Mouse (Mus musculus) CD4-positive, CD25-positive, alpha-beta regulatory T cell, adult 2 months (primary cell): ENCODE results near the gene Klhl31.

Experiments used
- DNase-seq: peaks from one replicate; pipeline ENCODE4 v3.0.0-alpha.2; 2012; ENCODE audit warnings: low read depth, low spot score

Gene Klhl31

DNA sequence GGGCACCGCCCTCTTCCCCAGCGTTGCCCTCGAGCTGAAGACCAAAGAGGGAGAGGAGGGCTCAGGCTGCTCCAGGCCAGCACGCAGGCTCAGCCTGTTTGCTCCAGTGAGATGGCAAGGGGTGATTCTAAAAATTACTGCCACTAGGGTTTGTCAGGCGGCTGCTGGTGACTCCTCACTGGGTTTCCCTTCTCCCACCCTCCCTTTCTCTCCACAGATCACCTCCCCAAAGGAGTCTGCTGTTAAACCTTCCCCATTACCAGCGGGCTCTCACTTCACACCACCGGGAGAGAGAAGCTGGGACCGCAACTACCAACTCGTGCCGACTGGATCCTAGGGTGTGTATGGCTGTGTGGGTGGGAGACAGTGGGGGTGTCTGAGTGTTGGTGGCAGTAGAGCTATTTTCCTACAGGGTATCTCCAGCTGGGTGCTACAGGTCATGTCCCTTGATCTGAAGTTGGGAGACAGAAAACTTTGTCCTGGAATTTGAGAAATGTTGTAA is at the start of gene Klhl31:
Klhl31 (plus strand) TSS at position 51 of the 502 bp plus-strand sequence.
- no peak for DNase-seq

DNA sequence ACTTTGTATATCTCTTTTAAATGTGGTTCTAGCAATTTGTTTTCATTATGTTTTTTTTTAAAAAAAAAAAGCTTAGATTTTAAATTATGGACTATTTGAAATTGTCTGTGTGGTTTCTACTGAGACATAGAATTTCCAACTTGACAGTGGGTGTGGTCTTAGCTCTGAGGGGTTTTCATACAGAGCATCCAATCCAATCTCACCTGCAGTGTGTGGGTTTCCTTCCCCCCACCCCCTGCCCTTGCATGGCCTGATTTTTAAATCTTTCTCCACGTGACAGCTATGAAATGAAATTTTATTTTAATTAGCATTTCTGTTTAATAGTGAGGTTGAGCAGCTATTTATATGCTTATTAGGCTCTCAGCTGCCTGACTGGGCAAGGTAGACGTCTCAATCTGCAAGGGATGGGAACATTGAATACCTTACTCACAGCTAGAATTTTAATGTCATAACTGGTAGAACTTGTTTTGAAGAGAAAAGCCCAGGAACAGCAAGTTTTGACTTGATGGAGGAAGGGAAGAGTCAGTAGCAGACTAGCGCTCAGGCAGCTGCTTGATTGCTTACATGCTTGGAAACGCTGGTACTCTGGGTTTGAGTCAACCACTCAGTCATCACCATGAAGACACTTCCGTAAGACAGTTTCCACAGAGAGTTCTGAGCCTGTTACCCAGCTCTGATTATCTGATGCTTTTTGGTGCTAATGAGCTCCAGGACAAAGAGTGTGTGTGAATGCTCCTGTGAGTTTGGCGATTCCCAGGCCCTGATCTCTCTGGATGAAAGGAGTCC is 49.3 kb upstream of the Klhl31 start:
- DNase-seq, result peak; percentile 27

DNA sequence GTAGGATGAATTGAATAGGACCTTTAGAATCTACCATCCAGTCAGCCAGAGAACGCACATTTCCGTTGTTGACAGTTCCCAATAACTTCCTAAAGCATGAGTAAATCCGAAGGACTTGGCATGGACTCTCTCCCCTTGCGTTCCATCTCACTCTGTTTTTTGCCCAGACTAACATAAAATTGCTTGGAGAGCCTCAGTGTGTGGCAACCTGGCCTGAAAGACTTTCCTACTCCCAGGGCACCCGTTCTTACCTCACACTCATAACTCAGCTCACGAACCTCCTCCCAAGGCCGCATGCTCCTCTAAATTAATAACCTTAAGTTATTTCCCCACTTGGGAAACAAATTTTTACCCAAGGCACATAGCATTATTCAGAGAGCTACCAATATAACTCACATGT is 48.7 kb upstream of the Klhl31 start:
- DNase-seq, result no peak

DNA sequence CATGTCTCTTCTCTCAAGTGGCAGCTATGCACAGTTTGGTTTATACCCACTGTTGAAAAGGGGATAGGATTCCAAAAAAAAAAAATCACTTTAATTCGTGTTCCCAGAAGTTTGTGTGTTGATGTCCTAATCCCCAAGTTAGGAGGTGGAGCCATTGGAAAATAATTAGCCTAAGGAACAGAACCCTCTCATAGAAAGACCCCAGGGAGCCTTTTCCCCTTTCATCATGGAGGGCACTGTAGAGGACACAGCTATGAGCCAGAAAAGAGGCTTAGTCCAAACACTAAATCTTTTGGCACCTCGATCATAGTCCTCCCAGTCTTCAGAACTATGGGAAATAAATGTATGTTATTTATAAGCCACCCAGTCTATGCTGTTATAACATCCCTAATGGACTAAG is 46.8 kb upstream of the Klhl31 start:
- DNase-seq, result no peak

DNA sequence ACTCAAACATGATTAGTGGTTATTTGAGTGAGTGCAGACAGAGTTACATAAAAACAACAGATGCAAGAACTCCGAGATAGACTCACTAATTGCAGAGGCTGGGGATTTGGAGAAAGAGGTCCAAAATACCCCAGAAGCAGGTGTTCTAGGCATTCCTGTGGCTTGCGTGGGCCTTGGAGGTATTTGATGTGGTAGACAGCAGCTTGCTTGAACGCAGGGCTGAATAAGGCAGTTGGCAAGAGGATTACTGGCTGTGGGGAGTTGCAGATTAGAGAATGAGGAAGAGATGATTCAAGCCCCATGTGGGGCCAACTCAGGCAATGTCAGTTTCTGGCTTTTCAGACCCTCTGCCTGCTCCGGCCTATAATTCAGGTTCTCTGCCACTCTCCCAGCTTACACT is 43.9 kb upstream of the Klhl31 start:
- peak; percentile 12 for DNase-seq

DNA sequence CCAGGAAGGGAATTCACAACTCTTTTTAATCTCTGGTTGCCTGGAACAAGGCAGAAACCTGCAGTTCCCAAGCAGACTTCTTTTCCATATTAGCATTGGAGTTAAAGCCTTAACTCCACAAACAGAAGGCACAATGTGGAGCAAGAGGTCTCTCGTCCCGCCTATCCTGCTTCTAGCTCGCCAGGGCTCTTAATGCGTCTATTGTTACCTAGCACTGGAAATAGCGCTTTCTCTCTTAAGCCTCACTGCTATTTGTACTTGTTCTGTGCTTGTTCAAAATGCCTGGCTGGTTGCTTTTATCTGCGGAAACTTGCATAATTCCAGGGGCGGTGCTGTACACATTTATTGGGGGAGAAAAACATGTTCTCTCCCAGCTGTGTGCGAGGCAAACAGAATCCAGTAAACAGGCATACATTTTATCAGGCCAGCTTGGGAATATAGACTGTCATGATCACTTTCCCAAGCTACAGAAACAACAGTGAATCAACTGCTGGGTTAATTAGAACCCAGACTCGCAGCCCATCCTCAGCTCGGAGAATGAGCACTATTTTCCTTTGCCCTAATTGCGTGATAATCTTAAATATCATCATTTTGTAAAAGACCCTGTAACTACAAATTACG is 41.2 kb upstream of the Klhl31 start:
- no peak for DNase-seq

DNA sequence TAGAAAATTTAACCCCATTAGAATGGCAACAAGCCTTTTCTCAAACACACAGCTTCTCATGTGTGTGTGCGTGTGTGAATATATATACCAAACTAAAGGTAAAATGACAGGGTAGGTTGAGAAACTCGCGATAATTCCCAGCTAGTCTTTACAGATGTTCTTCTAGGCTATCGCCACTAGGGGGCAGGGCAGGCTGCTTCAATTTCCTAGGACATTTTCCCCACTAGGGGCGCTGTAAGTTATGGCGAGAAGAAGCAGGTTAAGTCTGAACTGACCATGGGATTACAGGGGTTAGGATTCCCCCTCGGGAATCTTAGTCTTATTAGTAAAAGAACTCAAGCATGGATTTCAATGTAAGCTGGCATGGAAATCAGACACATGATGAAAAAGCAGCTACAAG is 39.9 kb upstream of the Klhl31 start:
- peak; percentile 86 for DNase-seq

DNA sequence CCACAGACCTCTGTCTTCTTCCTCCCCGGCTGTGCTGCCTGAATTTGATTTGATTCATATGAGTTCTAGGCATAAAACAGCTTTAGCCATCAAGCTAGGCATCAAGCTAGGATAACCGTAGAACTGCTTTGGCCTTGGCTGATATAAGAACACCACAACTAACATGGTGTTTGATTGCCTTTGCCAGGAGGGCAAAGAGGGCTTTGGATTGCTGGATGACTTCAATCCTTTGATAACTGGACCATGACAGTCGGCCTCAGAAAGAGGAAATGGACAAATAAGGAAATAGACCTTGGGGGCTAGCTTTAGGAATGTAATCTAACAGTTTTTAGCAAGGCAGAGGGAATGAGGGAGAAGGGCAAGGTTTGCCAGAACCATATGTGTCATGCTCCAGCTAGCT is 37.7 kb upstream of the Klhl31 start:
- DNase-seq, result no peak

DNA sequence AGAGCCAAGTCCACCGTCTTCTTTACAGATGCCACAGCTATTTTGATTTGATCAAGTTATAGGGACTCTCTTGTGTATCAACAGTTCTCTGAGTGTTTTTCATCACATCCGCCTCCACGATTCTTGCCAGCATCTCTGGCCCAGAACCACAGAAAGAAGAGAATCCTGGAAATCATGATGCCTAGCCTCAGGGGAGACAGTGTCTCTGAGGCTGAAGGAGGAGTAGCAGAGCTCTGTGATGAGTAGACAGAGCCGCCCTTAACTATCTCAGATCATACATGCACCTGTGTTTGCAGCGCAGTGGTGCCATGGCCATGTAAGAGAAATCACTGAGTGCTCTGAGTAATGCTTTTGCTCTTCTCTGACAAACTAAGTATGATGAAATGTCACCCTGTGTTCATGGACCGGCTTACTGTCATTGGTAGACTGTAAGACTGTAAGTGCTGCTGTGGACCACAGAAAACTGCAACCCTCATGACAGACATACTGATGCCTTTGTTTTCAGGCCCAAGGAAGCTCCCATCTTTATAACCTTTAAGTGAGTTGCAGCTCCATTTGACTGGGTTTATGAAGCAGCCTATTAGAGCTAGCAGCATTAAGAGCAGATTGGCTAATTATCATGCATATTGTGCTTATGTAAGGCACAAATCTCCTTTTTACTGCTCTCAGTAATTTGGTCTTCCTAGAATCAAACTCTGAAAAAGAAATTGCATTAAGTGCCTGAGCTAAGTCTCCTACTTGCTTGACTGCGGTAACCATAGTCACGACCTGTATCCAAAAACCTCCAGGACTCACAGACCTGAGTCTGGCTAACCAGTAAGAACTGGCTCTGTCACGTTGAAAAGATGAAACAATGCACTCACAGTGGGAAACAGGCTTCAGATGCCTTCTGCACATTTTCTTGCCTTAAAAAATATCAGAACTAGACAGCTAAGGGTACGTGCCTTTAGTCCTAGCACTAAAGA is 33.7 kb upstream of the Klhl31 start:
- no peak for DNase-seq

DNA sequence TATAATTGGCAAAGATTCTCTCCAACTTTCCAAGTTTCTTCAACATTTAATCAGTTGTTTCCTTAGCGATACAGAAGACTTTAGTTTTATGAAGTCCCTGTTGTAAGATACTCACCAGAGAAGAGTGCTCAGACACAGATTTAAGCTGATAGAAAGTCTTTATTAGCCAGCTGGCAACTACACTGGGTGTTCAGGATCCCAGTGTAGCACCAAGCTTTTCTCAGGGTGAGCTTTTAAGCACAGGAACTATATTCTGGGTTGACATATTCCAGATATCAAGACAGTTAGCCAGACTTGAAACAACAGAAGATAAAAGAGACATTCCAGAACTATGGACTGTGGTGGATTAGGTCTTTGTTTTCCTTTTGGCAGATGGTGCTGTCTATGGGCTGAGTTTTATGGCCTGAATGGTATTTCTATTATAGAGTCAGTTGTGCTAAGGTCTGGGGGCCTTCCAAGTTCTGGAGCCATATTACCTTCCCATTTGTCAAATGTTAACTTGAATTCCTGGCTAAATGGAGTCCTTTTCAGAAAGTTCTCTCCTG is 32.3 kb upstream of the Klhl31 start:
- no peak for DNase-seq

DNA sequence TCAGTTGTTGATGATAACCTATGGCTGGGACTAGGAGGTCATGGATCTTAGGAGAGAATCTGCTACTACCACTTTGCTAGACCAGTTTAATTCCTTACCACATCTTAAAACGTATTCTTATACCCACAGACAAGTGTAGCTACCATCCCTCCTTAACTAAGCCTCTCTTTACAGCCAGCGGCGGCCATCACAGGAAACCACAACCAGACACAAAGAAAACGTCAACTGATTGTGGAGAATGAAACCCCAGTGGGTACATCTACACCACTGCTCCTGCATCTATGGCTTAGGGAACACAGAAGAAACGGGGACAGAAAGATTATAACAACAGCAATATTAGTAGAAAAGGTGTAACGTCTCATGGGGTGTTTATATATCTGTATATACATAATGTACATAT is 29.0 kb upstream of the Klhl31 start:
- DNase-seq, result peak; percentile 30

DNA sequence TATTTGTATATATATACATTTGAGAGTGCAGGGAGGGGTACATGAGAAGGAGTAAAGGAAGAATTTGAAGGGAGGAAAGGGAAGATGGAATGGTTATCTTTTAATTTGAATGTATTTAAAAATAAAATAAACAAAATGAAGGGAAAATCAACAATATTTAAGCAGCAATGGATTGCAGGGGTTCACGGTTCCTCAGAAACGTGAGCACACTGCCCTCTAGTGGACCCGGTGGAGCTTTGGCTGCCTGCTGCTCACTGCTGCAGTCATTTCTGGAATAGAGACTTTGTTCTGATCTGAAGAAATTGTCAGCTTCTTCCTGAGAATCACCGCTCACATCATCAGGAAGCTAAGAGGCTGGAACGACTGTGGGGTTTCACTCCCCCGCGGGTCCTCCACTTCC is 28.5 kb upstream of the Klhl31 start:
- DNase-seq, result peak; percentile 76

DNA sequence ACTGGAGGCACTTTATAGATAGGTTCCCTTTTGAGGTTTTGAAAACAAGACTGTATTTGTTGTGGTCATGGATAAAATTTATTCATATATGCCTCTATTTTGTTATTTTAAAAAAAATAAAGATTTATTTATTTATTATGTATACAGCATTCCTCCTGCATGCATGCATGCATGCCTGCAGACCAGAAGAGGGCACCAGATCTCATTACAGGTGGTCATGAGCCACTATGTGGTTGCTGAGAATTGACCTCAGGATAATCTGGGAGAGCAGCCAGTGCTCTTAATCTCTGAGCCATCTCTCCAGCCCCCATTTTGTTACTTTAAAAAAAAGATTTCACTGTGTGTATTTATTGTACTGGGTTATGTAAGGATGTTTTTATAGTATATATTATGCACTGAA is 25.5 kb upstream of the Klhl31 start:
- DNase-seq, result peak; percentile 12

DNA sequence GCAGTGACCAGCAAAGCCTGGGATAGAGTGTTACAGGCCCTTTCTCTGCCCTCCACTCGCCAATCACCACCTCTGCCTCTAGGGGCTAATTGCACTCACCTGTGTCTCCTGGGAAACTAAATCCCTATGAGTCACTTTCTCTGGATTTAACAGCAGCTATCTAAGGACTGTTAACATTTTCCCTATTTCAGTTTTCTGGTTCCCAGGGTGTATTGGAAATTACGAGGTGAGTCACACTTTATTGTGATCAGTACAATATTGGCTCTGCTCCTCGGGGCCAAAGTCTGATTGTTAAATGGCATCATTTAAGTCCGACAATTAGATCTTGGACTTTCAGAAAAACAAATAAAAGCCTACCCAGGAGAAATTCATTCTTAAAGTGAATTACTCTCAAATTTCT is 24.0 kb upstream of the Klhl31 start:
- DNase-seq, result no peak

DNA sequence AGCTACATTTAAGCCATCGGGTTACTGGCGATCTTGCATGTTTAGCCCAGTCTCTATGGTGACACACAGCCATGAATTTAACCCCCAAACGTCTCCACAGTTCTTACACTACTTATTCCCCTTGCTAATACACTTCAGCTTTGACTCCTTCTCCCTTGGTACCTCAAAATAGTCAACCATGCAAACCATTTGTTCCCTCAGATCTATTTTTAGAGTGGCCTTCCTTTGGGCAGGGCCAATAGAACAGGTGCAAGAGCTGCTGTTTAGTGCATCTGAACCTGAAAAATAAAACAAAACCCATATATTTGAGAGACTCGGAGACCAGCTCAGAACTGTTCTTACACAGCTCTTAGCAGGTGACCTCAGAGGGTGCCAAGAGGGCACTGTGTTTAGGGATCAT is 20.4 kb upstream of the Klhl31 start:
- DNase-seq, result no peak

DNA sequence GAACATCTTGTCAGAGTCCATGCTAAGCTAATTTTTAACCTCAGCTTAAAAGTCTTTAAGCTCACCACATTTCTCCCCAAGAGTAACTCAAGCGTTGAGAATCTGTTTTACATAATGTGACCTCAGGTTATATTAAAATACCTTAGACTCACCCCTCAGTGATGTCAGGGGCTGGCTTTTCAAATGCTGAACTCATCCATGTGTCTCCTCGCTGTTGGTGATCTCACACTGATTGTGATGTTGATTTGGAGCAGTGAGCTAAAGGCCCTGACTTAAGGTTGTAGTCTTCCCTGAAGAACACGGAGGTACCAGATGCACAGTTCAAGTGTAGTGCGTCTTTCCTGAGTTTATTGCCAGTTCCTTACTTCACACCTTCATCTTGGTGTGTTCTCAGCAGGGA is 19.5 kb upstream of the Klhl31 start:
- no peak for DNase-seq

DNA sequence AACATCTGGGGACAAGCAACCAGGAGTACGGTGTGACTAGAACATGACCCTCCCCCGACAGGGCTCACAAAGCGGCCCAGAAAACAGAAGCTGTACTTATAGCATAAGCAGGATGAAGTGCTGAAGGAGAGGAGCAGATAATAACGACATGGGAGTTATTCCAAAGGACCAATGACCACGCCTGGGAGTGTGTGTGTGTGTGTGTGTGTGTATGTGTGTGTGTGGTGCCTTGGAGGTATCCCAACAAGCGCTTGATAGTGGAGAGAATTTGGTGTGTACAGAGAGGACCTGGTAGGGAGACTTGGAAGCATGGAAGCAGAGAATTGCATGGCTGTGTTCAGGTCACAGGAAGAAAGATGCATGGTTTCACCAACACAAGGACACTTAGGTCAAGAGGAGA is 18.5 kb upstream of the Klhl31 start:
- no peak for DNase-seq

DNA sequence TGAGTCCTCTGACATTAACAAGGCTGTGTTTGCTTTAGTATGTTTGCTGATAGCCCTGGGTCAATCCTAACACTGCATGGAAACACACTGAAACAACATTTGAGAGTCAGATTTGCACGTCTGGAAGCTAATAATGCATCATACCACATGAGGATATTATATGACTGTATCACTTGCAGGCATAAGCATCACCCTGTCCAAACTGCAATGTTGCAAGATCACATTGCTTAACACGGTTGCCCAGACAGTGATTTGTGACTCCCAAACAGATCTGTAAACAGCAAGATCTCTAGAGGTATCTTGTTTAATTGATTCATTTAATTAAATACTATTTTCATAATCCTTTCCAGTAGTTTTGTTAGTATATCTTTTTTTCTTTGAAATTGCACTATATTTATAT is 17.9 kb upstream of the Klhl31 start:
- DNase-seq, result no peak

DNA sequence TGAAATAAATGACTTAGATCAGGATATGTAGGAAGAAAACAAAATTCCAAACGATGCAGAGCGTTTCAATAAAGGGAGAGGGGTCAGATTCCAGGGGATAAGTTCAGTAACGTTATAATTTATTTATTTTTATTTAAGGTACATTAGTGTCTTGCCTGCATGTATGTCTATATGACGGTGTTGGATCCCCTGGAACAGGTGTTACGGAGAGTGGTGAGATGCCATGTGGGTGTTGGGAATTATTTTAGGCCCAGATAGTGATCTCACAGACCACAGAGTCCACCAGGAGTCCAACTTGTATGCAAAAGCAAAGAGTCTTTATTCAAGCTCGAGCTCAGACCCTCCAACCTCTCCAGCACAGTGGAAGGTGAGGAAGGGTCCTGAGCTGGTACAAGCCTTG is 16.2 kb upstream of the Klhl31 start:
- no peak for DNase-seq

DNA sequence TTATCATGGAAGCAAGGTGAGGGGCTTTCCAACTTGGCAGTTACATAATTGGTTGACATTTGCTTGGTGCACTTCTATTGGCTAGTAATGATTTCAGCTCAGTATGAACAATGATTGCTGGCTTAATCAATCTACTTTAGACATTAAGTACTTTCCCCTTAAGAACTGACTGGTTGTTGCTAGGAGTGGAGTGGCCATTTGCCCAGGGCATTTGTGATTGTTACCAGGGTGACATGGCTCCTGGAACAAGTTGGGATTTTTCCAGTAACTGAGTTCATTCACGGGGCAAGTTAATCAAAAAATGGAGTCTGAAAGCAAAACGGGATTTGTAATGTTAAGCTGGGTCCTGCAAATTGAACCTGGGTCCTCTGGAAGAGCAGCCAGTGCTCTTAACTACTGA is 15.8 kb upstream of the Klhl31 start:
- DNase-seq, result no peak

DNA sequence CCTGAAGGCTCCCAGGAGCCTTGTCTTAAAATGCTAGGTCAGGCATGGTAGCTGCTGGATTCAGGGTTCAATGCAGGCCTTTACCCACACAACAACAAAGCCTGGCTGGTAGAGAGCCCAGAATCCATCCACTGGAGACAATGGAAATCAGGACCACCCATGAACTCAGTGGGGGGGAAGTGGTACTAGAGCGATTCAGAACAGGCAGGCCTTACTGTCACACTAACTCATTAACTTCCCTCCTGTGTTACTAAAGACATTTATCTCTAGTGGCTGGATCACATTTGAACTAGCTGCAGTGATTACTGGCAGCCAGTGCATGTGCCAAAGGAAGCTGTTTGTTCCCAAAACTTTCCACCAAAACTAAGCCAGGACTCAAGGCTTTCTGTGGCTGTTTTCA is 13.4 kb upstream of the Klhl31 start:
- no peak for DNase-seq
